Mouse (Mus musculus): ENCODE data around the gene Adck2.

DNA sequence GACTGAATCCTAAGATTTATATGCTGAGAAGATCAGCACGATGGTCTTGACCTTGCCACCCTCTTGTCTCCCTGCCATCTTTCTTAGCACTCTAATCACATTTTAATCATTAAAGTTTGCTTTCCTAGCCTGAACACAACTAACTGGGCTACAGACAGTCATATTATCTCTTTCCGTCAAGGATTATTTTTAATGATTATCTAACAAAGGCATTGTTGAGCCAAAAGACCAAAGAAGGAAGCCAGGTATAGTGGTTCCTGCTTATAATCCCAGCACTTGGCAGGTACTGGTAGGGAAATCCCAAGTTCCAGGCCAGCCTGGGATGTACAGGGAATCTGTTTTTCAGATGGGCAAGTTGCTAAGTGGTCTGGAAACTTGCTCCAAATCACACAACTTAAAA, 37.6 kb downstream of the Adck2 start:
- no peak for TF ChIP-seq CTCF (IDR thresholded peaks at IDR 0.05; ENCODE audit: control insufficient read depth, insufficient read depth, low read length)
- no peak for TF ChIP-seq POLR2A (IDR thresholded peaks at IDR 0.05; ENCODE audit: borderline replicate concordance, control insufficient read depth, low read depth, low read length)

Measured in bone marrow, adult 2 months (tissue).